Mouse (Mus musculus): ENCODE results near the gene Ncapd2.

DNA sequence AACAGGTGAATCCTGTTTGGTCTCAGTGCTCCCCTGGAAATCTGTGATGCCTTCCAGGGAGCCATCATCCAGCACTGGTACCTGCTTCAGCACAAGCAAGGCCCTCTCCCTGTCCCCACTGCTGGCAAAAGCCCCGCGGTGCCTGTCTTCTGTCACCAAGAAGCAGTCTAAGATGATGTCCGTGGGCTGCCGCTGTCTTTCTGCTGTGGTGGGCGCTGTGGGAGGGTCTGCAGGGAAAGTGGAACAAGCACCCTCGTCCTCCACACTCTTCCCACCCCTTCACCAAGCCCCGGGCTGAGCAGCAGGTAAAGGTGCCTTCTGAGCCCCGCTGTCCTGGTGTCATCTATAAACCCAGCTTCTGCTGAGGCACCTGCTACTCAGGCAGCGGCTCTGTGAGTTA, 39.1 kb upstream of the Ncapd2 start:
- TF ChIP-seq CTCF (IDR thresholded peaks at IDR 0.05; ENCODE audit: extremely low read depth, insufficient read length, insufficient replicate concordance, low read depth, low read length): no peak
- no peak for TF ChIP-seq POLR2A (IDR thresholded peaks at IDR 0.05; ENCODE audit: low read depth, low read length)

Measured in small intestine, adult 2 months (tissue).